In the genomic region with DNA sequence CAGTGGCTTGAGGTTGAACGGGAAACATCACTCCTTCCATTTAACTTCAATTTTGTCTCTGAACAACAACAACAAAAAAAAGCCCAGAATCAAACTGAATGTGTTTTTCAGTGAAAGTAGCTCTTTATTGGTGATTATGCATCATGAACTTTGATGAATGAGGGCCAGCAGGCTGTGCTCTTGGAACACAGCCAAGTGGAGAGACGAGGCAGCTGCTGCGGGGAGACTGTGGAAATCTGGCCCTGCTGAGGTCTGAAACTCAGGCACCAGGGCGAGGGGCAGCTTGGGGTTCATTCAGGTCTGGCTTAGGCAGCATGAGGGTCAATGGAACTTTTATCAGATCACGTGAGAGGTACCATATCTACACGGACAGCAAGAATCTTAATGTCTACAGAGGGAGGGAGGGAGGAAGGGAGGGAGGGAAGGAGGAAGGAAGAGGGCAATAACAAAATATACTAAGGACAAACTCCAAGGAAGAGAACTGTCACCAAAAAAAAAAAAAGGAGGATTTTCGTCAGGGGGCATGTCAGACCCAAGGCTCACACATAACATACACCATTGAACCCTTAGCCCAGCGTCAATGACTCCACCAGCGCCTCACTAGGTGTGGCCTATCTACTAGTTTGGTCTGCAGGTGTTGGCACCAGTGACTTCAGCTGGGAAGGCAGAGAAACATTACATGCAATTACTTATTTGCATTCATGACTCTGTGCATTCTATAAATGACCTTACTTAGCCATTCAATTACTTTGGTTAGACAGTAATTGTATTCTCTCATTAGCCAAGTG, we compare ENCODE assay signal across 8 mouse cellular contexts.
DNase-seq lines count a peak whose midpoint lies in the region; ATAC-seq lines count a peak whose summit lies in the region.

No protein-coding gene starts in this region.

- H3K4me1 ChIP-seq in forebrain, embryonic 14.5 days (ENCODE audit: control insufficient read depth, insufficient read depth, low read length) = peaks cover 24% of the 10 kb centered on the region
- H3K4me1 ChIP-seq in hindbrain, embryonic 12.5 days = peaks cover 15% of the 10 kb centered on the region
- H3K4me1 ChIP-seq in lung, embryonic 15.5 days = peaks cover 29% of the 10 kb centered on the region

- no peaks in the 10 kb centered on the region for H3K36me3 ChIP-seq in forebrain, embryonic 14.5 days (ENCODE audit: control insufficient read depth, insufficient read depth, low read length)
- no peaks in the 10 kb centered on the region for H3K36me3 ChIP-seq in hindbrain, embryonic 12.5 days
- no peaks in the 10 kb centered on the region for H3K36me3 ChIP-seq in lung, embryonic 15.5 days

- H3K9ac ChIP-seq in forebrain, embryonic 14.5 days (ENCODE audit: low read length) = no peak overlapping the region
- no peak overlapping the region for H3K9ac ChIP-seq in hindbrain, embryonic 12.5 days
- no peak overlapping the region for H3K9ac ChIP-seq in lung, embryonic 15.5 days

- no peak overlapping the region for H3K4me3 ChIP-seq in forebrain, embryonic 14.5 days (ENCODE audit: low read depth, low read length)
- H3K4me3 ChIP-seq in hindbrain, embryonic 12.5 days = no peak overlapping the region
- H3K4me3 ChIP-seq in lung, embryonic 15.5 days = no peak overlapping the region

- ATAC-seq in forebrain, embryonic 14.5 days = peak; percentile 83
- ATAC-seq in hindbrain, embryonic 12.5 days (ENCODE audit: low FRiP score) = peak; percentile 82
- 0 out of 2 replicates have a peak, but pooled peaks have one; percentile 33 for ATAC-seq in lung, embryonic 15.5 days (ENCODE audit: borderline replicate concordance, extremely low read depth, low FRiP score, low TSS enrichment)

- no peaks in the 10 kb centered on the region for H3K27me3 ChIP-seq in forebrain, embryonic 14.5 days (replicated peaks; ENCODE audit: control insufficient read depth, insufficient read depth, low read length)
- H3K27me3 ChIP-seq in hindbrain, embryonic 12.5 days = no peaks in the 10 kb centered on the region
- H3K27me3 ChIP-seq in lung, embryonic 15.5 days = peaks cover 6% of the 10 kb centered on the region; the same call in 1 of the 2 replicates

- H3K4me2 ChIP-seq in forebrain, embryonic 14.5 days (ENCODE audit: low read length) = no peak overlapping the region
- no peak overlapping the region for H3K4me2 ChIP-seq in hindbrain, embryonic 12.5 days (replicated peaks)
- no peak overlapping the region for H3K4me2 ChIP-seq in lung, embryonic 15.5 days

- peak; percentile 4 for DNase-seq in ovary, adult 18-20 months (ENCODE audit: low spot score)
- DNase-seq in ovary, postnatal 10 days (ENCODE audit: low spot score) = no peak
- peak; percentile 85 for DNase-seq in forebrain, embryonic 14.5 days (ENCODE audit: low spot score)
- no peak for DNase-seq in right cerebral cortex, postnatal 4 days
- DNase-seq in spleen, postnatal 4 days (ENCODE audit: low spot score in 2 of 2) = no peak
- DNase-seq in urinary bladder, postnatal 4 days (ENCODE audit: low spot score in 2 of 2) = no peak

- H3K9me3 ChIP-seq in forebrain, embryonic 14.5 days (replicated peaks; ENCODE audit: control insufficient read depth, low read length) = no peaks in the 10 kb centered on the region
- no peaks in the 10 kb centered on the region for H3K9me3 ChIP-seq in hindbrain, embryonic 12.5 days (replicated peaks)
- no peaks in the 10 kb centered on the region for H3K9me3 ChIP-seq in lung, embryonic 15.5 days

- WGBS in forebrain, embryonic 14.5 days = 19% methylated on average over 9 of the region's 9 CpGs
- WGBS in hindbrain, embryonic 12.5 days = 41% methylated on average over 9 of the region's 9 CpGs
- 25% methylated on average over 9 of the region's 9 CpGs for WGBS in lung, embryonic 15.5 days

- H3K27ac ChIP-seq in forebrain, embryonic 14.5 days (ENCODE audit: low read depth, low read length) = no peak overlapping the region
- peak overlapping the region; percentile 13 for H3K27ac ChIP-seq in hindbrain, embryonic 12.5 days
- H3K27ac ChIP-seq in lung, embryonic 15.5 days = no peak overlapping the region

Comparison
In these comparisons a context has a peak if more than half of its experiments do, and no peak if none do; other contexts are left out.
1. DNase-seq: peak in ovary, adult 18-20 months (single experiment) and forebrain, embryonic 14.5 days (single experiment); none in ovary, postnatal 10 days (single experiment), right cerebral cortex, postnatal 4 days (single experiment), spleen, postnatal 4 days (0 of 2) and urinary bladder, postnatal 4 days (0 of 2).
2. ATAC-seq: peak in every context shown above with its lines; median percentile 83 in forebrain, embryonic 14.5 days; 82 in hindbrain, embryonic 12.5 days; 33 in lung, embryonic 15.5 days.